Mouse (Mus musculus) lung, embryonic 16.5 days (tissue): Measurements from ENCODE around the gene Fgfr2. TPM values are rescaled to one million over a fixed set of nuclear protein-coding genes. Genes with fewer than 3 reads are reported as not detected.
"Not testable (repeated sequence)": the region's sequence is repeated elsewhere in the genome, so short reads cannot be mapped to it uniquely, and the experiment has no call there.

Source experiments
- ATAC-seq: fragments of 200-750 bp; cut with Nextera tagmentation; 2 replicates; pipeline ENCODE4 v1.8.0; 2017; ENCODE audit warnings: low read depth, mild to moderate bottlenecking, moderate library complexity
- H3K27ac ChIP-seq: fragments of 300-500 bp; sonication (generic); 2 replicates; pipeline ENCODE4 v1.5.1; 2014; ENCODE audit warnings: mild to moderate bottlenecking, control low read depth, low read length
- H3K27me3 ChIP-seq: fragments of 300-500 bp; sonication (generic); 2 replicates; pipeline ENCODE4 v1.6.1; 2014; ENCODE audit warnings: low read depth, low read length, mixed read lengths; ENCODE audit not compliant: control insufficient read depth, insufficient read depth
- H3K36me3 ChIP-seq: fragments of 300-500 bp; sonication (generic); 2 replicates; pipeline ENCODE4 v1.6.1; 2014; ENCODE audit warnings: low read length; ENCODE audit not compliant: control insufficient read depth, insufficient read depth
- H3K4me1 ChIP-seq: fragments of 300-500 bp; sonication (generic); replicated peaks from 2 replicates; pipeline ENCODE4 v1.6.1; 2014; ENCODE audit warnings: low read length, mixed read lengths; ENCODE audit not compliant: control insufficient read depth, insufficient read depth
- H3K4me2 ChIP-seq: fragments of 300-500 bp; sonication (generic); 2 replicates; pipeline ENCODE4 v1.6.1; 2014; ENCODE audit warnings: low read depth, low read length, control low read depth
- H3K4me3 ChIP-seq: fragments of 300-500 bp; sonication (generic); 2 replicates; pipeline ENCODE4 v1.5.1; 2014; ENCODE audit warnings: mild to moderate bottlenecking, low read length, control low read depth
- H3K9ac ChIP-seq: fragments of 300-500 bp; sonication (generic); 2 replicates; pipeline ENCODE4 v1.6.1; 2014; ENCODE audit warnings: low read length, control low read depth
- H3K9me3 ChIP-seq: fragments of 300-500 bp; sonication (generic); 2 replicates; pipeline ENCODE4 v1.6.1; 2016; ENCODE audit warnings: low read length; ENCODE audit not compliant: control insufficient read depth
- WGBS: fragments of 180-500 bp; shearing (Covaris S2); extraction: QIAGEN DNeasy Blood & Tissue Kit; methylation state at CpG from one replicate; pipeline ENCODE4 v1.1.7; 2014; 5-methylcytosine and 5-hydroxymethylcytosine counted together
- polyA plus RNA-seq: library from polyadenylated mRNA; unstranded; fragments of >200 nt; fragmentation: Nextera tagmentation; extraction: Ambion mirVana; gene quantifications from 2 replicates; pipeline ENCODE4 v1.2.1, GENCODE M21; 2015

Gene Fgfr2
- polyA plus RNA-seq, 1 experiment from 2014 or later = 175 TPM

DNA sequence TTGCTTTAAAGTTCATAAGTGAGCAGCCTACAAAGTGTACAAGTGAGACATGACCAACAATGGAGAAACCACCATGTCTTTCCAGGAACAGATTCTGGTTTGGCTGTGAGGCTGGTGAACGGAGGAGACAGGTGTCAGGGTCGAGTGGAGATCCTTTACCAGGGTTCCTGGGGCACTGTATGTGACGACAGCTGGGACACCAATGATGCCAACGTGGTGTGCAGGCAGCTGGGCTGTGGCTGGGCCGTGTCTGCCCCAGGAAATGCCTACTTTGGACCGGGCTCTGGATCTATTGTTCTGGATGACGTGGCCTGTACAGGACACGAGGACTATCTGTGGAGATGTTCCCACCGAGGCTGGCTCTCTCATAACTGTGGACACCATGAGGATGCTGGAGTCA, 2065.2 kb downstream of the Fgfr2 start:
- not testable (repeated sequence) for H3K4me3 ChIP-seq, H3K9ac ChIP-seq, H3K4me2 ChIP-seq, H3K27me3 ChIP-seq, H3K9me3 ChIP-seq, ATAC-seq, H3K27ac ChIP-seq, H3K4me1 ChIP-seq, H3K36me3 ChIP-seq
- WGBS = 63% methylated on average over 9 of the region's 9 CpGs

DNA sequence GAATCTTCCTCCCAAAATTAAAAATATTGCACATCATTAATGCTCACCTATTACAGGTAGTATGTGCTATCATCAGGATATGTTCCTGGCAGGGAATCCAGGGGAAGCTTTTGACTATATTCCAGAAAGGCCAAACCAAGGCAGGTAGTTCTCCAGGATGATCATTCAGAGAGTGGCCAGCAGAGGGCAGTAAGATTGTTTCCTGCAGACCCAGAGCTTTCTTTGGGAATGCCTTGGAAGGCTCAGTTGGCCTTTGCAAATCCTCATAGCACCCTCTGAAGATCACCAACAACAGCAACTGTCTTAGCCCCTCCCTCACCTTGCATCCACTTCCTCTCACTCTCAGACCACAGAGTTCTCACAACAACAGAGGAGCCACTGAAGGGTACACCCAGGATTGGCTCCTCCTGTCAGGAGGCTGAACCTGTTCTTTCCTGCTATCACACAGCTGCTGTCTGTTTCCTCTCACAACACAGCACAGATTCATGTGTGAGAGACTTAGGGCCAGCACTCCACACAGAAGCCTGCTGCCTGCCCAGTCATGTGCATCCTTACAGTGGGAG, 2068.3 kb downstream of the Fgfr2 start:
- H3K4me3 ChIP-seq = no peak overlapping the region
- H3K27me3 ChIP-seq = no peaks in the 10 kb centered on the region
- H3K4me2 ChIP-seq = no peak overlapping the region
- no peak overlapping the region for H3K27ac ChIP-seq
- ATAC-seq = no peak
- no peaks in the 10 kb centered on the region for H3K9me3 ChIP-seq
- no peaks in the 10 kb centered on the region for H3K4me1 ChIP-seq
- H3K36me3 ChIP-seq = no peaks in the 10 kb centered on the region
- H3K9ac ChIP-seq = no peak overlapping the region

- not testable (repeated sequence) for ATAC-seq, H3K4me2 ChIP-seq, H3K36me3 ChIP-seq, H3K27me3 ChIP-seq, H3K27ac ChIP-seq, H3K4me3 ChIP-seq, H3K9me3 ChIP-seq, H3K9ac ChIP-seq, H3K4me1 ChIP-seq
- WGBS = 77% methylated on average over 8 of the region's 8 CpGs
Observed at GRCm38 (mm10) chr7:131049829-131050228, 2073.3 kb downstream of the Fgfr2 start.

DNA sequence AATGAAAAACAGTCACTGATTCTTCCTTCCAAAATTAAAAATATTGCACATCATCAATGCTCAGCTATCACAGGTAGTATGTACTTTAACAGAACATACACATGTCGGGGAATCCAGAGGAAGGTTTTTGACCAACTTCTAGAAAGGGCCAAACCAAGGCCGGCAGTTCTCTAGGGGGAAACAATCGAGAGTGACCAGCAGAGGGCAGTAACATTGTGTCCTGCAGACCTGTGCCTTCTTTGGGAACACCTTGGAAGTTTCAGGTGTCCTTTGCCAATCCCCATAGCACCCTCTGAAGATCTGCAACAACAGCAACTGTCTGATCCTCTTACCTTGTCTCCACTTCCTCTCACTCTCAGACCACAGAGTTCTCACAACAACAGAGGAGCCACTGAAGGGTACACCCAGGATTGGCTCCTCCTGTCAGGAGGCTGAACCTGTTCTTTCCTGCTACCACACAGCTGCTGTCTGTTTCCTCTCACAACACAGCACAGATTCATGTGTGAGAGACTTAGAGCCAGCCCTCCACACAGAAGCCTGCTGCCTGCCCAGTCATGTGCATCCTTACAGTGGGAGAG, 2077.8 kb downstream of the Fgfr2 start:
- H3K4me2 ChIP-seq, H3K4me1 ChIP-seq, H3K36me3 ChIP-seq, H3K27ac ChIP-seq, H3K9me3 ChIP-seq, ATAC-seq, H3K27me3 ChIP-seq, H3K9ac ChIP-seq, H3K4me3 ChIP-seq: not testable (repeated sequence)
- 26% methylated on average over 3 of the region's 3 CpGs for WGBS

DNA sequence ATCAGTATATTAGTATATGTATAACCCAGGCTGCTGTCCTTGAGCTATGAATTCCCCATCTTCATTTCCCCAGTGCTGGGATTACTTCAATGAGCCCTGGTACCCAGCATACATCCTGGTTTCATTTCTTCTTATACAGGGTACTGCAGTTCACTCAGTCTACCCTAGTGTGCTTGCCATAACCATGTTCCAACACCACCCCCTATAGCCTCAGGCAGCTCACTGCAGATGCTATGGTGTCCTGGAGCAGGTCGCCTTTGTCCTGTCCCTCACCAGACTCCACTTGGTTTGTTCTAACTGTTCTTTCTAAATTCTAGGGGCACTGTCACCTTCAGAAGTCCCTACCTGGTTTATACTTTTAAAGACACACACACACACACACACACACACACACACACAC, 2080.5 kb downstream of the Fgfr2 start:
- Histone ChIP-seq H3K9me3 (no peaks in the 10 kb centered on the region), H3K36me3 (no peaks in the 10 kb centered on the region), H3K27me3 (no peaks in the 10 kb centered on the region), H3K9ac (no peak overlapping the region), H3K4me1 (no peaks in the 10 kb centered on the region), H3K4me3 (no peak overlapping the region), H3K27ac (no peak overlapping the region), H3K4me2 (no peak overlapping the region)
- WGBS = 44% methylated on average over 1 of the region's 1 CpGs
- ATAC-seq = no peak

DNA sequence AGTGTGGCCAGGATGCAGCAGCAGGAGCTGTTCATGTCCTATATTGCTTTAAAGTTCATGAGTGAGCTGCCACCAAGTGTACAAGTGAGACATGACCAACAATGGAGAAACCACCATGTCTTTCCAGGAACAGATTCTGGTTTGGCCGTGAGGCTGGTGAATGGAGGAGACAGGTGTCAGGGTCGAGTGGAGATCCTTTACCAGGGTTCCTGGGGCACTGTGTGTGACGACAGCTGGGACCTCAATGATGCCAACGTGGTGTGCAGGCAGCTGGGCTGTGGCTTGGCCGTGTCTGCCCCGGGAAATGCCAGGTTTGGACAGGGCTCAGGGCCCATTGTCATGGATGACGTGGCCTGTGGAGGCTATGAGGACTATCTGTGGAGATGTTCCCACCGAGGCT, 2082.4 kb downstream of the Fgfr2 start:
- not testable (repeated sequence) for H3K4me2 ChIP-seq, H3K27me3 ChIP-seq, ATAC-seq, H3K36me3 ChIP-seq, H3K27ac ChIP-seq, H3K4me3 ChIP-seq, H3K9me3 ChIP-seq, H3K4me1 ChIP-seq, H3K9ac ChIP-seq
- WGBS = 73% methylated on average over 8 of the region's 8 CpGs

DNA sequence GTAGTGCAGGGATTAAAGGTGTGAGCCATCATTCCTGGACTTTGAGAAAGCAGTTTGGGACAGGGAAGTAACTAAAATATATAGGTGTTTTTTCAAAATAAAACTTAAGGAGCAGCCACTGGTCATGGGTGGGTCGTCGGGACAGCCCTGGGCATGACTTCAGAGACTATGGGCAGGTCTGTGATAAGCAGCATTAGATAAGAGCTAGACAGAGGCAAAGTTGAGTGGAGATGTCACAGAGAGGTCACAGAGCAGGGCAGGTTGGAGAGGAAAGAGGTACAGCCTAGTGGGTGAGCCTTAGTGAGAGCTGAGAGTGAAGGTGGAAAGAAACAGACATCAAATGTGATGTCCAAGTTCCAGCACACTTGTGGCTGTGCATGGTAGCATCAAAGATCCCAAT, 2086.1 kb downstream of the Fgfr2 start:
- no peak overlapping the region for H3K4me2 ChIP-seq
- H3K4me1 ChIP-seq = no peaks in the 10 kb centered on the region
- H3K27me3 ChIP-seq = no peaks in the 10 kb centered on the region
- no peaks in the 10 kb centered on the region for H3K9me3 ChIP-seq
- H3K36me3 ChIP-seq = no peaks in the 10 kb centered on the region
- WGBS = 43% methylated on average over 2 of the region's 2 CpGs
- H3K27ac ChIP-seq = no peak overlapping the region
- no peak overlapping the region for H3K4me3 ChIP-seq
- ATAC-seq = no peak
- no peak overlapping the region for H3K9ac ChIP-seq

- H3K36me3 ChIP-seq = no peaks in the 10 kb centered on the region
- no peaks in the 10 kb centered on the region for H3K9me3 ChIP-seq
- no peak overlapping the region for H3K27ac ChIP-seq
- H3K4me3 ChIP-seq = no peak overlapping the region
- no peak overlapping the region for H3K9ac ChIP-seq
- WGBS = 73% methylated on average over 3 of the region's 3 CpGs
- no peak overlapping the region for H3K4me2 ChIP-seq
- ATAC-seq = no peak
- H3K4me1 ChIP-seq = no peaks in the 10 kb centered on the region
- H3K27me3 ChIP-seq = no peaks in the 10 kb centered on the region
Observed at GRCm38 (mm10) chr7:131036396-131036795, 2086.8 kb downstream of the Fgfr2 start.

DNA sequence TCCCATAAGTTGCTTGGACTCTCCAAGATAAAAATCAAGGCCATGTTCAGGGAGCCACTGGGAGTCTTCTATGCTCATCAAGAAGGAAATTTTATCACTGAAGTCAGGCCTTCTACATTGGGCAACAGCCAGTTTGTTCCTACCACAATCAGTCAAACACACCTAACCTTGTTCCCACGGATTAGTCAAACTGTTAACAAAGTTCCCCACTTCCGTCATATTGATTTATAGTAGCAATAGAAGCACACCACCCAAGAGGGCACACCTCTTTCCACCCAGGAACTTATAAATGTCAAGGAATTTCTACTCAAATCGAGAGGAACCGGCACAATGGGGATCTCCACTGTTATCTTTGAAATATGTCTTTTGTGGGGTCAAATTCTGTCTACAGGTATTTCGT, 2091.4 kb downstream of the Fgfr2 start, which contains the start of gene Dmbt1:
TSS of gene Dmbt1 (plus strand) at position 299 of the 400 bp plus-strand sequence.
- H3K27ac ChIP-seq = no peak within 1 kb of the TSS
- no peaks in the 10 kb centered on the region for H3K9me3 ChIP-seq
- WGBS = 52% methylated on average over 5 of the region's 5 CpGs
- H3K4me1 ChIP-seq = no peaks in the 10 kb centered on the region
- H3K9ac ChIP-seq = no peak within 1 kb of the TSS
- no peak for ATAC-seq
- no peaks in the 10 kb centered on the region for H3K36me3 ChIP-seq
- no peak within 1 kb of the TSS for H3K4me3 ChIP-seq
- no peak within 1 kb of the TSS for H3K4me2 ChIP-seq
- no peaks in the 10 kb centered on the region for H3K27me3 ChIP-seq

DNA sequence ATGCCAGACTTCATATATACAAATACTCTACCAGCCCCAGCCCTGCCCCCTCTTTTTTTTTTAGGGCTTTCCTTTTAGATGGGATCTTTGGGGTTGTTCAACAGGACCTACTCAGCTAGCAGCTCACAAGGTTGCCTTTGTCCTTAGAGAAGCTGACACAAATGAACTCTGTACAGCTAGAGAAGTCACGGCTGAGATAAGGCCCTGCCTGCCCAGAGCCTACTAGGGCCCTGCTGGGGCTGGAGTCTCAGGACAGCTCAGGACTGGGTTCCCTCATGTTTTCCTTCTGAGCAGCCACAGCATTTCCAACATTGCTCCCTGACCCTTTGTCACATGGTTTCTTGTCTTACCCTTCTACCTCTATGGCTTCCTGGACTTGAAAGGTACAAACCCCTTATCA, 2095.6 kb downstream of the Fgfr2 start:
- WGBS = 74% methylated on average over 1 of the region's 1 CpGs
- Histone ChIP-seq H3K27ac (no peak overlapping the region), H3K36me3 (no peaks in the 10 kb centered on the region), H3K9ac (no peak overlapping the region), H3K4me2 (no peak overlapping the region), H3K9me3 (no peaks in the 10 kb centered on the region), H3K27me3 (no peaks in the 10 kb centered on the region), H3K4me3 (no peak overlapping the region), H3K4me1 (no peaks in the 10 kb centered on the region)
- no peak for ATAC-seq
